Mouse (Mus musculus) heart, postnatal 0 days (tissue): ENCODE results near the gene Kifc1. TPM values are rescaled to one million over a fixed set of nuclear protein-coding genes. Genes with fewer than 3 reads are reported as not detected.
A peak's percentile ranks its signal among the peaks of the same experiment; 100 is the strongest.
"Not testable (repeated sequence)": the region's sequence is repeated elsewhere in the genome, so short reads cannot be mapped to it uniquely, and the experiment has no call there.

Experiments used
- ATAC-seq: fragments of 200-750 bp; cut with Nextera tagmentation; 2 replicates; pipeline ENCODE4 v1.8.0; 2017; ENCODE audit warnings: low read depth, moderate number of reproducible peaks, moderate library complexity; ENCODE audit not compliant: insufficient read depth
- DNase-seq: peaks from one replicate; pipeline ENCODE4 v3.0.0-alpha.2; 2016; ENCODE audit warnings: low spot score
- H3K27ac ChIP-seq: fragments of 300-500 bp; sonication (generic); 2 replicates; pipeline ENCODE4 v1.5.1; 2014; ENCODE audit warnings: low read depth, mild to moderate bottlenecking
- H3K27me3 ChIP-seq: fragments of 300-500 bp; sonication (generic); 2 replicates; pipeline ENCODE4 v1.6.1; 2014; ENCODE audit warnings: low read length, mixed read lengths; ENCODE audit not compliant: control insufficient read depth, insufficient read depth
- H3K36me3 ChIP-seq: fragments of 300-500 bp; sonication (generic); replicated peaks from 2 replicates; pipeline ENCODE4 v1.6.1; 2014; ENCODE audit warnings: low read length, mixed read lengths; ENCODE audit not compliant: control insufficient read depth, insufficient read depth
- H3K4me1 ChIP-seq: fragments of 300-500 bp; sonication (generic); 2 replicates; pipeline ENCODE4 v1.6.1; 2014; ENCODE audit warnings: antibody characterized with exemption; ENCODE audit not compliant: control insufficient read depth, insufficient read depth
- H3K4me2 ChIP-seq: fragments of 300-500 bp; sonication (generic); 2 replicates; pipeline ENCODE4 v1.6.1; 2014; ENCODE audit warnings: low read depth, mild to moderate bottlenecking, low read length, moderate library complexity
- H3K4me3 ChIP-seq: fragments of 300-500 bp; sonication (generic); 2 replicates; pipeline ENCODE4 v1.5.1; 2014; ENCODE audit warnings: low read depth, low read length
- H3K9ac ChIP-seq: fragments of 300-500 bp; sonication (generic); replicated peaks from 2 replicates; pipeline ENCODE4 v1.6.1; 2014; ENCODE audit warnings: low read depth, low read length, mixed read lengths
- H3K9me3 ChIP-seq: fragments of 300-500 bp; sonication (generic); replicated peaks from 2 replicates; pipeline ENCODE4 v1.6.1; 2016; ENCODE audit warnings: low read length; ENCODE audit not compliant: control insufficient read depth
- CTCF ChIP-seq: IDR thresholded peaks from 2 replicates; pipeline ENCODE4 v1.5.1; 2016; ENCODE audit warnings: antibody characterized with exemption, control low read depth, low read depth
- EP300 ChIP-seq: IDR thresholded peaks from 2 replicates; pipeline ENCODE4 v1.6.1; 2016; ENCODE audit warnings: antibody characterized with exemption, low read depth
- WGBS: fragments of 180-500 bp; shearing (Covaris S2); extraction: QIAGEN DNeasy Blood & Tissue Kit; methylation state at CpG from one replicate; pipeline ENCODE4 v1.1.7; 2014; 5-methylcytosine and 5-hydroxymethylcytosine counted together
- polyA plus RNA-seq: library from polyadenylated mRNA; unstranded; fragments of >200 nt; fragmentation: Nextera tagmentation; extraction: Ambion mirVana; gene quantifications from 2 replicates; pipeline ENCODE4 v1.2.1, GENCODE M21; 2015
- total RNA-seq: library from RNA; depleted of rRNA; stranded (reverse); fragments of >200 nt; gene quantifications from 2 replicates; pipeline ENCODE4 v1.2.3, GENCODE M21; 2014; ENCODE audit warnings: low replicate concordance

Gene Kifc1
- total and polyA plus RNA-seq, 2 experiments from 2014 or later: 2.0 to 17.0 TPM

DNA sequence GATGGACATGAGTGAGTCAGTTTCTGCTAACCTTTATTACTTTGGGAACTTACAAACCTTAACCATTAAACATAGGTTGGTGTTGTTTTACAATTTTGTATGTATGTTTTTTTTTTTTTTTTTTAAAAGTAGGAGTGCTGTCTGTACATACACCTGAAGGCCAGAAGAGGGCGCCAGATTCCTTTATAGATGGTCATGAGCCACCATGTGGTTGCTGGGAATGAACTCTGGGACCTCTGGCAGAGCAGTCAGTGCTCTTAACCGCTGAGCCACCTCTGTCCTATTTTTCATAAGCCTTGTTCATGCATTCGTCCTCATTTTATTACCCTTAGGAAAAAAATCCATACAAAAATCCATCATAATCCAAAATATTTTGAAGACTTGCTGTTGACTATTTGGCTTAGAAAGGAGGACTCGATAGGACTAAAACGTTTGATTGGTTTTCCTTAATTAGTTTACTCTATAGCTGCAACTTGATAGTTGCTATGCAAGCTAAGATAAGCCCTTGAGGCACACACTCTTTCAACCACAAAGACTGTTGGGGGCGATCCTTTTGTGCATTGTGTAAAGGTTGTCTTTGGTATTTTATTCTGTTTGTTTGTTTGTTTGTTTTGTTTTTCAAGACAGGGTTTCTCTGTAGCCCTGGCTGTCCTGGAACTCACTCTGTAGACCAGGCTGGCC lies 6.8 kb upstream of the Kifc1 start:
- Histone ChIP-seq H3K9me3 (no peaks in the 10 kb centered on the region), H3K27ac (no peak overlapping the region), H3K4me2 (no peak overlapping the region), H3K36me3 (no peaks in the 10 kb centered on the region), H3K4me1 (no peaks in the 10 kb centered on the region), H3K4me3 (no peak overlapping the region), H3K9ac (no peak overlapping the region), H3K27me3 (no peaks in the 10 kb centered on the region)
- DNase-seq (peak; percentile 45), ATAC-seq (no peak)
- TF ChIP-seq EP300: no peak
- peak; percentile 65 for TF ChIP-seq CTCF
- WGBS: 44% methylated on average over 6 of the region's 6 CpGs

DNA sequence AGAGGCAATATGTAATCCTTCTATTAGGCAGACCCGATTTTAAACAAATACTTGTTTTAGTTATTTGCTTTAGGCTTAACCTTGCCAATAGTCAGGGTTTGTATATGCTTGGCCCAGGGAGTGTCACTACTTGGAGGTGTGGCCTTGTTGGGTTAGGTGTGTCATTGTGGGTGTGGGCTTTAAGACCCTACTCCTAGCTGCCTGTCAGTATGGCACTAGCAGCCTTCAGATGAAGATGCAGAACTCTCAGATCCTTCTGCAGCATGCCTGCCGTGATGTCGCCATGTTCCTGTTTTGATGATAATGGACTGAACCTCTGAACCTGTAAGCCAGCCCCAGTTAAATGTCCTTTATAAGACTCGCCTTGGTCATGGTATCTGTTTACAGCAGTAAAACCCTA lies 2.5 kb upstream of the Kifc1 start:
- not testable (repeated sequence) for H3K9ac ChIP-seq, H3K9me3 ChIP-seq, H3K27ac ChIP-seq, ATAC-seq, H3K36me3 ChIP-seq, H3K27me3 ChIP-seq, H3K4me1 ChIP-seq, H3K4me2 ChIP-seq, H3K4me3 ChIP-seq, DNase-seq
- 70% methylated on average over 4 of the region's 4 CpGs for WGBS

DNA sequence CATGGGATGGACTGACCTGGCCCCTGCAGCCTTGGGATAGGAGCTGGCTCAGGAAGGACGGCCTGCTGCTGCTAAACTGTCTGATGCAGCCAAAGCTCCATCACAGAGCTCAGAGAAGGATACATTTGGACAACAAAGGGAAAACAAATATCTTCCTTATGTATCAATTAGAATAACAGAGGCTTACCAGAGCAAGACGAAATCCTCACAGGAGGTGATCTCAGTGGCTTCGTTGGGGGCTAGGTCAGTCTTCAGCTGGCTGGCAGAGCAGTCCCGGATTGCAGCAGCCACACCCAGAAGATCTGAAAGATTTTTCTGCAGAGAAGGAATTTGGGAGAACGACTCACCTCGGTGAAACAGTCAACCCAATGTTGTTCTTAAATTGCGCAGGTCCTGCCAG lies 2.0 kb upstream of the Kifc1 start:
- Histone ChIP-seq H3K36me3 (no peaks in the 10 kb centered on the region), H3K27ac (no peak overlapping the region), H3K4me1 (peaks cover 9% of the 10 kb centered on the region), H3K27me3 (no peaks in the 10 kb centered on the region), H3K9ac (no peak overlapping the region), H3K4me3 (no peak overlapping the region), H3K4me2 (no peak overlapping the region), H3K9me3 (no peaks in the 10 kb centered on the region)
- ATAC-seq (no peak), DNase-seq (no peak)
- WGBS: 35% methylated on average over 7 of the region's 7 CpGs
- no peak for TF ChIP-seq CTCF
- no peak for TF ChIP-seq EP300

DNA sequence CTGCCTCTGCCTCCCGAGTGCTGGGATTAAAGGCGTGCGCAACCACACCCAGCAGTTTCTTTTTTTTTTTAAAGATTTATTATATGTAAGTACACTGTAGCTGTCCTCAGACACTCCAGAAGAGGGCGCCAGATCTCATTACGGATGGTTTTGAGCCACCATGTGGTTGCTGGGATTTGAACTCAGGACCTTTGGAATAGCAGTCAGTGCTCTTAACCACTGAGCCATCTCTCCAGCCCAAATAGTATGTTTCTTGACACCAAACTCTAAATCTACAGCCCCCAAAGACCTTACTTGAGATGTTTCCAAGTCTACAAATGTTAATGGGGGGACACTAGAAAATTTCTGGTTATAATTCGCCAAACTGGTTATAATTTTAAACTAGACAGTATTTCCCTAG lies 1.4 kb upstream of the Kifc1 start:
- 64% methylated on average over 6 of the region's 6 CpGs for WGBS
- H3K4me1 ChIP-seq, ATAC-seq: not testable (repeated sequence)

DNA sequence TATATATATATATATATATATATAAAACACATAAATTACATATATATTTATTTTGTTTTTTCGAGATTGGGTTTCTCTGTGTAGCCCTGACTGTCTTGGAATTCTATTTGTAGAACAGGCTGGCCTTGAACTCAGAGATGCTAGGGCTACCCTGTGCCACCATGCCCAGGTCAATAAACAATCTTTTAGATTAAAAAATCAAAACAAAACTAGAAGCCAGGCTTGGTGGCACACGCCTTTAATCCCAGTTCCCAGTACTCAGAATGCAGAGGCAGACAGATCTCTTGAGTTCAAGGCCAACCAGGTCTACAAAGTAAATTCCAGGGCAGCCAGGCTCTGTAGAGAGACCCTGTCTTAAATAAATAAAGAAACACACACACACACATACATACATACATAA lies 896 bp upstream of the Kifc1 start:
- H3K4me1 ChIP-seq: peaks cover 9% of the 10 kb centered on the region
- no peak for DNase-seq
- TF ChIP-seq CTCF (no peak), EP300 (no peak)
- H3K9ac ChIP-seq: no peak overlapping the region
- 61% methylated on average over 2 of the region's 2 CpGs for WGBS
- peaks cover under 1% of the 10 kb centered on the region; the same call in 1 of the 2 replicates for H3K36me3 ChIP-seq
- H3K27ac ChIP-seq: no peak overlapping the region
- H3K4me2 ChIP-seq: no peak overlapping the region
- ATAC-seq: no peak
- H3K27me3 ChIP-seq: no peaks in the 10 kb centered on the region
- H3K9me3 ChIP-seq: no peaks in the 10 kb centered on the region
- no peak overlapping the region for H3K4me3 ChIP-seq

More for the DNA sequence above, 1.4 kb upstream of the Kifc1 start:
- not testable (repeated sequence) for H3K4me3 ChIP-seq, H3K36me3 ChIP-seq, DNase-seq, H3K27ac ChIP-seq, H3K27me3 ChIP-seq, H3K9me3 ChIP-seq, H3K9ac ChIP-seq, H3K4me2 ChIP-seq

DNA sequence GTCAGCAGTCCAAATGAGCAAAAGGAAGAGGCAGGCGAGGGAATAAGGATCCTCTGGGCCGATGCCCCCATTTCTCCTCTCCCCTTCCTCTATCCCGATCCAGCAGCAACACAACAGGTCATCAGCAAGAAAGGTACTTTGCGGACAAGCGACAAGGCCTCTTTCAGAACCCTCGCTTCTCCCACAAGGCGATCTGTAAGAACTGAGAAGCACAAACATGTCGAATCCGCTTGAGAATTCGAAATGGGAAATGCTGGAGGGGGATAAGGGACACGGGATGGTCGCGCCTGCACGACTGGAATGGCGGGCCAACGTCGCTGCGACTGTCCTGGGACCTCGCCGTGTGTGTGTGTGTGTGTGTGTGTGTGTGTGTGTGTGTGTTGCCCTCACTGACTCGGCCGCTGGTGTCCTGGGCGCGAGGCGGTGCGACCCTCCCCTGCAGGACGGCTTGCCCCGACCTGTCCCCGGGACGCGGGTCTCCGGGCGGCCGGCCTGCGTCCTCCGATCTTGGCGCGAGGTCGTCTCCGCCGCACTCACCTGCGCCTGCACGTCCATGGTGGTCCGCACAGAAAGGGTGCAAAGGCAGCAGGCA lies 424 bp downstream of the Kifc1 start:
- H3K4me3 ChIP-seq: peak overlapping the region; percentile 77
- not testable (repeated sequence) for H3K36me3 ChIP-seq, H3K4me1 ChIP-seq, DNase-seq, H3K9me3 ChIP-seq, H3K27me3 ChIP-seq
- WGBS: under 1% methylated on average over 38 of the region's 44 CpGs
- ATAC-seq: peak; percentile 13
- H3K4me2 ChIP-seq: peak overlapping the region; percentile 74
- peak overlapping the region; percentile 63 for H3K9ac ChIP-seq
- peak overlapping the region; percentile 59; the same call in 1 of the 2 replicates for H3K27ac ChIP-seq

DNA sequence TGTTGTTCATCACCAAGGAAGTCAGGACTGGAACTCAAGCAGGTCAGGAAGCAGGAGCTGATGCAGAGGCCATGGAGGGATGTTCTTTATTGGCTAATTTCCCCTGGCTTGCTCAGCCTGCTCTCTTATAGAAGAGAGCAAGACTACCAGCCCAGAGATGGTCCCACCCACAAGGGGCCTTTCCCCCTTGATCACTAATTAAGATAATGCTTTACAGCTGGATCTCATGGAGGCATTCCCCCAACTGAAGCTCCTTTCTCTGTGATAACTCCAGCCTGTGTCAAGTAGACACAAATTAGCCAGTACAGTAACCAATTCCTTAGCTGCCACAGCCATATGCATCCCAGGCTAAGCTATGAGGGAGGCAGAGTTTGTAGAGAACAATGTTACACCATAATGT lies 2.2 kb downstream of the Kifc1 start:
- H3K4me2 ChIP-seq: 0 out of 2 replicates have a peak overlapping the region, but pooled peaks have one; percentile 57

DNA sequence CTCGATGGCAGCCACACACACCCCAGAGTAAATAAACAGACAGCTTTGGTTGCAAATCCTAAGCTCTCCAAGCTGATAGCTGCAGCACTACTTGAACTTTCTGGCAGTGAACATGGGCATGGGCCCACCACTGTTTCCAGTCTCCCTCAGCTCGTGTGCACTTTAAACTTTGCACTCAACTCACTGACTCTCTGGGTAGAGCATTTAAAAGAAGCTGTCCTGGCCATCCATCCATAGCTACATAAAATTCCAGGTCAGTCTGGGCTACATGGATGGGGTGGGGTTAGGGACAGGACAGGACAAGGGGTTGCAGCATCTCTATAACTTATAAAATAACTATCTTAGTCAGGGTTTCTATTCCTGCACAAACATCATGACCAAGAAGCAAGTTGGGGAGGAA lies 2.7 kb downstream of the Kifc1 start:
- not testable (repeated sequence) for H3K27ac ChIP-seq, H3K4me2 ChIP-seq
- WGBS: 35% methylated on average over 2 of the region's 2 CpGs

More for the DNA sequence above, 2.2 kb downstream of the Kifc1 start:
- H3K9ac ChIP-seq, ATAC-seq, H3K4me3 ChIP-seq, H3K27ac ChIP-seq, H3K4me1 ChIP-seq, H3K9me3 ChIP-seq, DNase-seq, H3K36me3 ChIP-seq, H3K27me3 ChIP-seq: not testable (repeated sequence)

More for the DNA sequence above, 2.7 kb downstream of the Kifc1 start:
- not testable (repeated sequence) for DNase-seq, H3K4me3 ChIP-seq, ATAC-seq, H3K4me1 ChIP-seq, H3K36me3 ChIP-seq, H3K9me3 ChIP-seq, H3K27me3 ChIP-seq, H3K9ac ChIP-seq
